Mouse (Mus musculus) natural killer cell, adult 2 months (primary cell): Measurements from ENCODE around the gene Golga4.

Experiments used
- DNase-seq, 2 experiments: peaks; one replicate each; pipeline ENCODE4 v3.0.0; 2022; ENCODE audit warnings: low spot score in 2 of 2

The Golga4 gene

GRCm38 (mm10) chr9:118523738-118524137, 17.7 kb downstream of the Golga4 start:
- no peak for DNase-seq

GRCm38 (mm10) chr9:118527056-118527455, 21.0 kb downstream of the Golga4 start:
- no peak for DNase-seq

GRCm38 (mm10) chr9:118529783-118530182, 23.7 kb downstream of the Golga4 start:
- no peak for DNase-seq

GRCm38 (mm10) chr9:118530679-118531078, 24.6 kb downstream of the Golga4 start:
- DNase-seq = no peak

- DNase-seq = no peak
Observed at GRCm38 (mm10) chr9:118532516-118533205, 26.6 kb downstream of the Golga4 start.

GRCm38 (mm10) chr9:118536946-118537345, 30.9 kb downstream of the Golga4 start:
- DNase-seq = no peak

GRCm38 (mm10) chr9:118537463-118538339, 31.6 kb downstream of the Golga4 start:
- DNase-seq = no peak

- no peak for DNase-seq
Observed at GRCm38 (mm10) chr9:118541851-118542250, 35.8 kb downstream of the Golga4 start.

- no peak for DNase-seq
Observed at GRCm38 (mm10) chr9:118545146-118545545, 39.1 kb downstream of the Golga4 start.

- DNase-seq = no peak
Observed at GRCm38 (mm10) chr9:118548651-118549050, 42.6 kb downstream of the Golga4 start.

GRCm38 (mm10) chr9:118556951-118557780, 51.1 kb downstream of the Golga4 start:
- DNase-seq = no peak

- DNase-seq = no peak
Observed at GRCm38 (mm10) chr9:118563356-118563755, 57.3 kb downstream of the Golga4 start.

- DNase-seq = no peak
Observed at GRCm38 (mm10) chr9:118563866-118564265, 57.8 kb downstream of the Golga4 start.

GRCm38 (mm10) chr9:118564696-118565095, 58.6 kb downstream of the Golga4 start:
- DNase-seq = no peak

- DNase-seq = no peak
Observed at GRCm38 (mm10) chr9:118569328-118569727, 63.3 kb downstream of the Golga4 start.

GRCm38 (mm10) chr9:118570865-118571264, 64.8 kb downstream of the Golga4 start:
- DNase-seq = no peak

- DNase-seq = no peak
Observed at GRCm38 (mm10) chr9:118571701-118572100, 65.6 kb downstream of the Golga4 start.

- no peak for DNase-seq
Observed at GRCm38 (mm10) chr9:118574911-118575310, 68.8 kb downstream of the Golga4 start.

GRCm38 (mm10) chr9:118580371-118580770, 74.3 kb downstream of the Golga4 start:
- no peak for DNase-seq

- no peak for DNase-seq
Observed at GRCm38 (mm10) chr9:118582757-118583156, 76.7 kb downstream of the Golga4 start.

GRCm38 (mm10) chr9:118584838-118585237, 78.8 kb downstream of the Golga4 start:
- DNase-seq = no peak

GRCm38 (mm10) chr9:118585998-118586397, 79.9 kb downstream of the Golga4 start:
- no peak for DNase-seq
